Mouse (Mus musculus) ES-E14 (cell line): ENCODE results near the gene Ppp1ca. TPM values are rescaled to one million over a fixed set of nuclear protein-coding genes. Genes with fewer than 3 reads are reported as not detected.

ENCODE experiments used
- DNase-seq: peaks from one replicate; pipeline ENCODE4 v3.0.0-alpha.2; 2013; ENCODE audit warnings: low read depth, low spot score
- H3K27ac ChIP-seq: 2 replicates; pipeline ENCODE4 v1.5.1; 2012; ENCODE audit warnings: low read depth, mild to moderate bottlenecking, low read length, moderate library complexity, mixed read lengths; ENCODE audit not compliant: poor library complexity, insufficient read depth, severe bottlenecking
- H3K36me3 ChIP-seq: 2 replicates; pipeline ENCODE4 v1.6.1; 2012; ENCODE audit warnings: mild to moderate bottlenecking, low read length, moderate library complexity, mixed read lengths; ENCODE audit not compliant: control insufficient read depth, poor library complexity, insufficient read depth, severe bottlenecking
- H3K4me1 ChIP-seq, 2 experiments: fragments of 150-350 bp in 1 of 2; sonication (generic) in 1 of 2; 2 replicates each; pipeline ENCODE4 v1.6.1; 2012; ENCODE audit warnings: low read length in 2 of 2, mild to moderate bottlenecking in 1 of 2, mixed read lengths in 1 of 2; ENCODE audit not compliant: control insufficient read depth in 2 of 2, insufficient read depth in 2 of 2, poor library complexity in 1 of 2
- H3K4me3 ChIP-seq, 2 experiments: fragments of 150-350 bp in 1 of 2; sonication (generic) in 1 of 2; 2 replicates each; pipeline ENCODE4 v1.5.1; 2012; ENCODE audit warnings: low read length in 2 of 2, low read depth in 1 of 2, mild to moderate bottlenecking in 1 of 2, mixed read lengths in 1 of 2; ENCODE audit not compliant: insufficient read depth in 1 of 2, poor library complexity in 1 of 2, severe bottlenecking in 1 of 2
- H3K9ac ChIP-seq: 2 replicates; pipeline ENCODE4 v1.6.1; 2012; ENCODE audit warnings: low read depth, mild to moderate bottlenecking, low read length, mixed read lengths; ENCODE audit not compliant: poor library complexity, insufficient read depth, severe bottlenecking
- H3K9me3 ChIP-seq: fragments of 150-350 bp; sonication (generic); 2 replicates; pipeline ENCODE4 v1.6.1; 2012; ENCODE audit warnings: low read depth, mild to moderate bottlenecking, low read length; ENCODE audit not compliant: control insufficient read depth, insufficient read depth
- CHD2 ChIP-seq: IDR thresholded peaks from 2 replicates; pipeline ENCODE4 v1.6.1; 2014; ENCODE audit warnings: mild to moderate bottlenecking, low read depth, low read length, inconsistent platforms
- HCFC1 ChIP-seq: IDR thresholded peaks from 2 replicates; pipeline ENCODE4 v1.6.1; 2012; ENCODE audit warnings: low read length, inconsistent platforms, borderline replicate concordance; ENCODE audit not compliant: insufficient read depth
- MAFK ChIP-seq: IDR thresholded peaks from 2 replicates; pipeline ENCODE4 v1.6.1; 2014; ENCODE audit warnings: mild to moderate bottlenecking, low read depth, low read length, inconsistent platforms; ENCODE audit not compliant: insufficient read depth
- ZC3H11A ChIP-seq: IDR thresholded peaks from 2 replicates; pipeline ENCODE4 v1.6.1; 2012; ENCODE audit warnings: low read depth, mild to moderate bottlenecking, inconsistent platforms, low read length, borderline replicate concordance
- ZNF384 ChIP-seq: IDR thresholded peaks from 2 replicates; pipeline ENCODE4 v1.6.1; 2012; ENCODE audit warnings: low read depth, low read length, inconsistent platforms
- in situ Hi-C, 2 experiments: fragments of 600-800 bp; cut with MboI; formaldehyde crosslinking; loops; one replicate each; pipeline ENCODE4 v1.15.1; 2025; ENCODE audit warnings: low sequenced_read_pairs in 2 of 2, inconsistent platforms in 1 of 2; ENCODE audit not compliant: unreplicated experiment in 2 of 2
- total RNA-seq: library from RNA; depleted of rRNA; stranded (reverse); fragments of 300-350 nt; gene quantifications from 2 replicates; pipeline ENCODE4 v1.2.3, GENCODE M21; 2012

Gene Ppp1ca
- total RNA-seq, 1 experiment = 426 TPM

GRCm38 (mm10) chr19:4215451-4215840 lies 23.6 kb downstream of the Ppp1ca start:
- no peak for DNase-seq
- no peaks in the 10 kb centered on the region for H3K9me3 ChIP-seq
- no peaks in the 10 kb centered on the region for H3K36me3 ChIP-seq
- TF ChIP-seq HCFC1 (no peak), CHD2 (no peak), MAFK (no peak), ZC3H11A (no peak), ZNF384 (no peak)
- peak overlapping the region; percentile 67 to 84; a peak in 3 of 4 replicates for H3K4me3 ChIP-seq
- in situ Hi-C loops = no loop called here
- H3K9ac ChIP-seq = no peak overlapping the region
- no peak overlapping the region for H3K27ac ChIP-seq
- H3K4me1 ChIP-seq = peaks cover 2 to 16% of the 10 kb centered on the region in 2 experiments; a peak in 3 of 4 replicates

DNA sequence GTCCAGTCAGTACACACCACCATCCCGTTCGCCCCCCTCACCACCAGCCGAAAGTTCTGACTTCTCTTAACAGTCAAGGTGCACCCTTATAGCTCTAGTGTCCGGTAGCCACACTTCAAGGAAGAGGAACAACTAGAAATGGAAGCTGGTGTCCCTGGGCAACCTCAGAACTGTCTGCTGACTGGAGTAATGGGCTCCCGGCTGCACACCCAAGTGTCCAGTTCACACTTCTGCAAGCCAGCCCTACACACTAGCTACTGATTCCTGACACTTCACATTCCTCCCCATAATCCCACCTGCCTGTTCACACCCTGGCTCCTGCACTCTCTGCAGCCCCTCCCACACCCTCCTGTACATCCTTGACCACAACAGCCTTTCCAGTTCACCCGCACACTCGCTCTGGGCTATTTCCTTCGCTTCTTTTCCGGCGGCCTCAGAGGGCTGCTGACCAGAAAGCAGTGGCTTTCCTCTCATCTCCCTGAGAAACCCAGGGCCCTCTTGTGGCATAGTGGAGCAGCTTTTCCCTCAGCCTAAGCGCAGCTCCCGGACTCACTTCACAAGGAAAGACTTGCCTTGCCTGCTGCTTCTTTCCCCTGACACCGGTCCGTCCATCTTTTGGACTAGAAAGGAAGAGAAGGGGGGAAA lies 24.3 kb downstream of the Ppp1ca start:
- Histone ChIP-seq H3K9ac (no peak overlapping the region), H3K27ac (no peak overlapping the region), H3K4me3 (no peak overlapping the region), H3K36me3 (no peaks in the 10 kb centered on the region), H3K4me1 (peaks cover 2 to 22% of the 10 kb centered on the region in 2 experiments; a peak in 3 of 4 replicates), H3K9me3 (no peaks in the 10 kb centered on the region)
- no peak for TF ChIP-seq CHD2
- no peak for TF ChIP-seq HCFC1
- TF ChIP-seq ZNF384 = no peak
- TF ChIP-seq ZC3H11A = no peak
- no peak for TF ChIP-seq MAFK
- no peak for DNase-seq
- in situ Hi-C loops = no loop called here

- H3K4me1 ChIP-seq = peaks cover 2 to 16% of the 10 kb centered on the region in 2 experiments; a peak in 3 of 4 replicates
These were observed 25.3 kb downstream of the Ppp1ca start for GRCm38 (mm10) chr19:4217140-4217539.

DNA sequence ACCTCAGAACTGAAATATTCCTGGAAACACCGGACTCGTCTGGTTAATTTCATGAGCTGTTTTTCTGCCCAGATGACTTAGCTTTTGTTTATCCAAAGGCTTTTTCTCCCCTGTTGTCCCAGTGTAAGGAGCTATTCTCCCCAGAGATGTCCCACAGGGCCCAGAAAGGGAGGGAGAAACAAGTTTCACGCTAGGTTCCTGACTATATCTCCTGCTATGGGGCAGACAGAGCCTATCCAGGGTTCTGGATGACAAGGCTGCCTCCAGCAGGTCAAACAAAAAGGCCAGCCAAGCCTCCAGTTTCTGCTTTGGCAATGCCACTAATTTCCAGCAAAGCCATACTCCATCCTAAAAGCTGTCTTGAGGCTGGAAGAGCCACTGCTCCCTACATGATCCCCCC lies 26.0 kb downstream of the Ppp1ca start:
- no peak overlapping the region for H3K27ac ChIP-seq
- in situ Hi-C loops = no loop called here

More at GRCm38 (mm10) chr19:4217140-4217539, 25.3 kb downstream of the Ppp1ca start:
- no peaks in the 10 kb centered on the region for H3K9me3 ChIP-seq
- H3K9ac ChIP-seq = no peak overlapping the region
- TF ChIP-seq ZNF384 = no peak
- TF ChIP-seq CHD2 = no peak
- no peak for TF ChIP-seq HCFC1
- no peak for TF ChIP-seq ZC3H11A
- no peak for TF ChIP-seq MAFK
- no peak overlapping the region for H3K4me3 ChIP-seq
- no peaks in the 10 kb centered on the region for H3K36me3 ChIP-seq
- no peak overlapping the region for H3K27ac ChIP-seq
- no peak for DNase-seq
- in situ Hi-C loops = no loop called here

More for the DNA sequence above, 26.0 kb downstream of the Ppp1ca start:
- H3K4me1 ChIP-seq = peaks cover 2 to 14% of the 10 kb centered on the region in 2 experiments; a peak in 3 of 4 replicates
- H3K4me3 ChIP-seq = no peak overlapping the region
- H3K9me3 ChIP-seq = no peaks in the 10 kb centered on the region
- no peak overlapping the region for H3K9ac ChIP-seq
- TF ChIP-seq ZNF384 (no peak), CHD2 (no peak), HCFC1 (no peak), MAFK (no peak), ZC3H11A (no peak)
- DNase-seq = no peak
- no peaks in the 10 kb centered on the region for H3K36me3 ChIP-seq
